In genomic region chrX:133387791-133388190, GRCm38 (mm10) we compare ENCODE assay signal across 14 mouse cellular contexts.
"Had no signal": no experiment of that assay in that cellular context is flagged by ENCODE, and none has a peak within 500 bp of the region (broad histone marks: within the 10 kb centered on the region; RNA-seq: fewer than 3 reads in every experiment).

No protein-coding gene starts in this region.

- H3K9me3 ChIP-seq: limb, embryonic 10.5 days; liver, embryonic 15.5 days; midbrain, embryonic 15.5 days; neural tube, embryonic 13.5 days had no signal

- H3K4me1 ChIP-seq: limb, embryonic 10.5 days; liver, embryonic 15.5 days; midbrain, embryonic 15.5 days; neural tube, embryonic 13.5 days had no signal

- H3K4me2 ChIP-seq: liver, embryonic 11.5 days; liver, embryonic 15.5 days; midbrain, embryonic 15.5 days; neural tube, embryonic 13.5 days had no signal

- ATAC-seq: lung, postnatal 0 days; midbrain, embryonic 15.5 days had no signal

- H3K27me3 ChIP-seq: liver, embryonic 15.5 days; midbrain, embryonic 15.5 days; neural tube, embryonic 13.5 days had no signal

- H3K4me3 ChIP-seq: left cerebral cortex, adult 2 months; limb, embryonic 10.5 days; liver, embryonic 15.5 days; midbrain, embryonic 10.5 days; midbrain, embryonic 15.5 days; neural tube, embryonic 13.5 days had no signal

- H3K36me3 ChIP-seq: limb, embryonic 10.5 days; liver, embryonic 15.5 days; midbrain, embryonic 10.5 days; midbrain, embryonic 15.5 days; neural tube, embryonic 13.5 days had no signal

- H3K27ac ChIP-seq: left cerebral cortex, adult 2 months; limb, embryonic 10.5 days; liver, embryonic 15.5 days; midbrain, embryonic 10.5 days; midbrain, embryonic 15.5 days; neural tube, embryonic 13.5 days had no signal

- DNase-seq: kidney, adult 8-10 months; kidney, postnatal 25 days; lung, adult 2 months; lung, postnatal 36 days; thymus, adult 18-20 months; thymus, postnatal 25 days had no signal

- H3K9ac ChIP-seq: liver, embryonic 15.5 days; midbrain, embryonic 15.5 days; neural tube, embryonic 13.5 days had no signal
